Mouse (Mus musculus) limb, embryonic 14.5 days (tissue): Measurements from ENCODE around the gene Fam78b. TPM values are rescaled to one million over a fixed set of nuclear protein-coding genes. Genes with fewer than 3 reads are reported as not detected.

Experiments used
- ATAC-seq: fragments of 200-750 bp; cut with Nextera tagmentation; 2 replicates; pipeline ENCODE4 v1.8.0; 2017; ENCODE audit warnings: low read depth, moderate number of reproducible peaks, moderate TSS enrichment; ENCODE audit not compliant: low FRiP score
- DNase-seq: peaks from one replicate; pipeline ENCODE4 v3.0.0-alpha.2; 2015; ENCODE audit warnings: low spot score
- H3K27ac ChIP-seq: fragments of 300-500 bp; sonication (generic); replicated peaks from 2 replicates; pipeline ENCODE4 v1.5.1; 2014; ENCODE audit warnings: low read depth, mild to moderate bottlenecking, low read length, moderate library complexity, mixed read lengths
- H3K27me3 ChIP-seq: fragments of 300-500 bp; sonication (generic); 2 replicates; pipeline ENCODE4 v1.6.1; 2014; ENCODE audit warnings: low read length, mixed read lengths; ENCODE audit not compliant: control insufficient read depth, insufficient read depth
- H3K36me3 ChIP-seq: fragments of 300-500 bp; sonication (generic); 2 replicates; pipeline ENCODE4 v1.6.1; 2014; ENCODE audit warnings: mild to moderate bottlenecking, low read length, moderate library complexity, mixed read lengths; ENCODE audit not compliant: control insufficient read depth, insufficient read depth
- H3K4me1 ChIP-seq: fragments of 300-500 bp; sonication (generic); 2 replicates; pipeline ENCODE4 v1.6.1; 2014; ENCODE audit warnings: antibody characterized with exemption, low read length, mixed read lengths; ENCODE audit not compliant: control insufficient read depth, insufficient read depth
- H3K4me2 ChIP-seq: fragments of 300-500 bp; sonication (generic); replicated peaks from 2 replicates; pipeline ENCODE4 v1.6.1; 2014; ENCODE audit warnings: low read depth, mild to moderate bottlenecking, low read length, moderate library complexity; ENCODE audit not compliant: severe bottlenecking
- H3K4me3 ChIP-seq: fragments of 300-500 bp; sonication (generic); replicated peaks from 2 replicates; pipeline ENCODE4 v1.5.1; 2014; ENCODE audit warnings: low read length
- H3K9ac ChIP-seq: fragments of 300-500 bp; sonication (generic); 2 replicates; pipeline ENCODE4 v1.6.1; 2014; ENCODE audit warnings: mild to moderate bottlenecking, low read depth, low read length, moderate library complexity; ENCODE audit not compliant: severe bottlenecking
- H3K9me3 ChIP-seq: fragments of 300-500 bp; sonication (generic); 2 replicates; pipeline ENCODE4 v1.6.1; 2016; ENCODE audit warnings: low read length; ENCODE audit not compliant: control insufficient read depth
- POLR2A ChIP-seq: fragments of 200-500 bp; IDR thresholded peaks from 2 replicates; pipeline ENCODE4 v1.8.0; 2012; ENCODE audit warnings: inconsistent platforms, mild to moderate bottlenecking, moderate library complexity, borderline replicate concordance; ENCODE audit not compliant: insufficient read depth, insufficient read length; ENCODE audit errors: extremely low read depth
- WGBS: fragments of 180-500 bp; shearing (Covaris S2); extraction: QIAGEN DNeasy Blood & Tissue Kit; methylation state at CpG from one replicate; pipeline ENCODE4 v1.1.7; 2014; 5-methylcytosine and 5-hydroxymethylcytosine counted together
- polyA plus RNA-seq, 2 experiments: library from polyadenylated mRNA; depleted of rRNA in 1 of 2; stranded (reverse) in 1 of 2; unstranded in 1 of 2; fragments of >200 nt; fragmentation: Nextera tagmentation in 1 of 2; extraction: Ambion mirVana in 1 of 2; gene quantifications; 2 replicates each; pipeline versions ENCODE4 v1.2.1 to v1.2.3; 2012 to 2014

The Fam78b gene
- polyA plus RNA-seq, 2 experiments: 1.3 to 2.3 TPM

- no peak for ATAC-seq
- no peak overlapping the region for H3K27ac ChIP-seq
These were observed 125.1 kb downstream of the Fam78b start for GRCm38 (mm10) chr1:167126292-167126691.

DNA sequence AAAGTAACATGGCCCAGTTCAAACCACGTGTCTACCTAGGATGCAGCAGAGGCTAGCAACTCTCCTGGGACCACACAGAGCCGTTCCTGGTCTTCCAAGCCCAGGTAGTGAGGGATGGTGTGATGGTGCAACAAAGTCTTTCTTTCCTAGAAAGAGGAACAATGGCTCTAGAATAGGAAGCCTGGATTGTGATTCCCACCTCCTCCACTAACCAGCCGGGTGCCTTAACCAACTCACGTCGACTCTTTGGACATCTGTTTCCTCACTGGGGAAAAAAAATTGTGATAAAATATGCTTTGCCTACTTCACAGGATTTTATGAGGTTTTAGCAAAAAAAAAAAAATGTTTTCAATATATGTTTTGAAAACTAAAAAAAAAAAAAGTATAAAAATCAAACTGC, 134.5 kb downstream of the Fam78b start:
- 77% methylated on average over 5 of the region's 5 CpGs for WGBS
- H3K36me3 ChIP-seq: no peaks in the 10 kb centered on the region
- ATAC-seq: no peak

More at GRCm38 (mm10) chr1:167126292-167126691, 125.1 kb downstream of the Fam78b start:
- DNase-seq: no peak
- Histone ChIP-seq H3K4me1 (no peaks in the 10 kb centered on the region), H3K36me3 (no peaks in the 10 kb centered on the region), H3K4me2 (no peak overlapping the region), H3K9me3 (no peaks in the 10 kb centered on the region), H3K27me3 (no peaks in the 10 kb centered on the region), H3K4me3 (no peak overlapping the region), H3K9ac (no peak overlapping the region)
- no peak for TF ChIP-seq POLR2A
- WGBS: 56% methylated on average over 4 of the region's 4 CpGs

More for the DNA sequence above, 134.5 kb downstream of the Fam78b start:
- Histone ChIP-seq H3K4me1 (no peaks in the 10 kb centered on the region), H3K9me3 (peaks cover 5% of the 10 kb centered on the region; the same call in 1 of the 2 replicates), H3K27me3 (no peaks in the 10 kb centered on the region), H3K9ac (no peak overlapping the region), H3K4me3 (no peak overlapping the region), H3K4me2 (no peak overlapping the region), H3K27ac (no peak overlapping the region)
- no peak for TF ChIP-seq POLR2A
- no peak for DNase-seq
